Mouse (Mus musculus) lung, postnatal 0 days (tissue): ENCODE data around the gene Agt.

Experiments
- CTCF ChIP-seq: IDR thresholded peaks from 2 replicates; pipeline ENCODE4 v1.5.1; 2016; ENCODE audit warnings: antibody characterized with exemption, mild to moderate bottlenecking
- EP300 ChIP-seq: IDR thresholded peaks from 2 replicates; pipeline ENCODE4 v1.6.1; 2016; ENCODE audit warnings: antibody characterized with exemption, mild to moderate bottlenecking, control low read depth

- peak; percentile 94 for TF ChIP-seq CTCF
- TF ChIP-seq EP300, result no peak
These were observed 49.0 kb downstream of the Agt start, which contains the start of gene Cog2 for GRCm38 (mm10) chr8:124520249-124521080.
